Mouse (Mus musculus) neural tube, embryonic 11.5 days (tissue): Measurements from ENCODE around the gene Rnls. TPM values are rescaled to one million over a fixed set of nuclear protein-coding genes. Genes with fewer than 3 reads are reported as not detected.

Source experiments
- ATAC-seq: fragments of 200-750 bp; cut with Nextera tagmentation; 2 replicates; pipeline ENCODE4 v1.8.0; 2017; ENCODE audit warnings: moderate number of reproducible peaks, mild to moderate bottlenecking, moderate TSS enrichment, moderate library complexity; ENCODE audit not compliant: insufficient read depth, low FRiP score, low TSS enrichment
- DNase-seq: peaks from one replicate; pipeline ENCODE4 v3.0.0-alpha.2; 2015; ENCODE audit warnings: low spot score
- H3K27ac ChIP-seq: fragments of 300-500 bp; sonication (generic); 2 replicates; pipeline ENCODE4 v1.5.1; 2014; ENCODE audit warnings: low read depth, mild to moderate bottlenecking, low read length
- H3K27me3 ChIP-seq: fragments of 300-500 bp; sonication (generic); 2 replicates; pipeline ENCODE4 v1.6.1; 2014; ENCODE audit warnings: mild to moderate bottlenecking, low read length, mixed read lengths; ENCODE audit not compliant: control insufficient read depth, insufficient read depth
- H3K36me3 ChIP-seq: fragments of 300-500 bp; sonication (generic); 2 replicates; pipeline ENCODE4 v1.6.1; 2014; ENCODE audit warnings: mild to moderate bottlenecking, low read length, moderate library complexity, mixed read lengths; ENCODE audit not compliant: control insufficient read depth, insufficient read depth
- H3K4me1 ChIP-seq: fragments of 300-500 bp; sonication (generic); 2 replicates; pipeline ENCODE4 v1.6.1; 2014; ENCODE audit warnings: low read length, mixed read lengths; ENCODE audit not compliant: control insufficient read depth, insufficient read depth
- H3K4me2 ChIP-seq: fragments of 300-500 bp; sonication (generic); 2 replicates; pipeline ENCODE4 v1.6.1; 2014; ENCODE audit warnings: low read depth, mild to moderate bottlenecking, moderate library complexity
- H3K4me3 ChIP-seq: fragments of 300-500 bp; sonication (generic); 2 replicates; pipeline ENCODE4 v1.5.1; 2014; ENCODE audit warnings: low read depth, low read length
- H3K9ac ChIP-seq: fragments of 300-500 bp; sonication (generic); 2 replicates; pipeline ENCODE4 v1.6.1; 2014; ENCODE audit warnings: mild to moderate bottlenecking, low read length
- H3K9me3 ChIP-seq: fragments of 300-500 bp; sonication (generic); 2 replicates; pipeline ENCODE4 v1.6.1; 2016; ENCODE audit warnings: low read length; ENCODE audit not compliant: control insufficient read depth
- WGBS: fragments of 180-500 bp; shearing (Covaris S2); extraction: QIAGEN DNeasy Blood & Tissue Kit; methylation state at CpG from one replicate; pipeline ENCODE4 v1.1.7; 2014; 5-methylcytosine and 5-hydroxymethylcytosine counted together
- polyA plus RNA-seq: library from polyadenylated mRNA; unstranded; fragments of >200 nt; fragmentation: Nextera tagmentation; extraction: Ambion mirVana; gene quantifications from 2 replicates; pipeline ENCODE4 v1.2.1, GENCODE M21; 2014

Gene Rnls
- polyA plus RNA-seq, 1 experiment from 2014 or later, result 8.2 TPM

DNA sequence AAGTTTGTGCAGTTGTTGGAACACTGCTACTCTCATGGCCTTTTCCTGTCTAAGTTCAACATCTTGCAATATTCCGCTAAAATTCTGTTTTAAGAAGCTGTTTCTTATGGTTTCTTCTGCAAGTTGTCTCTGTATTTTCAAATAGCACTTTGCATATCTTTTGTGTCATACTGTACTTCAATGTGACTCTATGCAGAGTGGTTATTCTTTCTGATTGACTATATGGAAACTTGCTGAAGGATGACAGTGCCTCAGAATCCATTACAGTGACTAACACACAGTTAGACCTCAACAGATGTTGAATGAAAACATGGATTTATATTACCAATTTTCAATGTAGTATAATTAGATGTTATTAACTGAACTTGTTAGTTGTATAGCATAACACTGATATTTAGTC is 232.9 kb downstream of the Rnls start:
- no peaks in the 10 kb centered on the region for H3K36me3 ChIP-seq
- no peak overlapping the region for H3K4me2 ChIP-seq
- ATAC-seq (no peak), DNase-seq (no peak)
- no peaks in the 10 kb centered on the region for H3K4me1 ChIP-seq
- no peak overlapping the region for H3K4me3 ChIP-seq
- WGBS, result 88% methylated on average over 1 of the region's 1 CpGs
- no peaks in the 10 kb centered on the region for H3K27me3 ChIP-seq
- no peaks in the 10 kb centered on the region for H3K9me3 ChIP-seq
- H3K27ac ChIP-seq, result no peak overlapping the region
- H3K9ac ChIP-seq, result no peak overlapping the region

DNA sequence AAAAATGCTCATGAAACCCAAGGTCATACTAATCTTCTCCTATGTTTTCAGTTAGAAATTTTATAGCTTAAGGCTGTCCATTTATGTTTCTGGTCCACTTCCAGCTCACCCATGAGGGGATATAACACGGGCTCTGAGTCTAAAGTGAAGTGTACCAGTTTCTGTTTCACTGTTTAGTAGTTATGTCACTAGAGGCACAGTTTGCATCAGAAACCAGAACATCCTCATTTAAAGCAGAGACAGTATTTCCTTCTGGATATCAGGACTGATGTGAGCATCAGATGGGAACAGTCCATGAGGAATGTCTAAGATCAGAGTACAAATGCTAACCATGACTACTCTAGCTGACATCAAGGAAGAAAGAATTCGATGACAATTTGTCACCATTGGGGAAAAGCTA is 233.9 kb downstream of the Rnls start:
- 80% methylated on average over 2 of the region's 2 CpGs for WGBS
- no peak for DNase-seq
- Histone ChIP-seq H3K27ac (no peak overlapping the region), H3K4me1 (no peaks in the 10 kb centered on the region), H3K4me2 (no peak overlapping the region), H3K27me3 (no peaks in the 10 kb centered on the region), H3K4me3 (no peak overlapping the region), H3K9me3 (no peaks in the 10 kb centered on the region), H3K9ac (no peak overlapping the region), H3K36me3 (no peaks in the 10 kb centered on the region)
- ATAC-seq, result no peak

DNA sequence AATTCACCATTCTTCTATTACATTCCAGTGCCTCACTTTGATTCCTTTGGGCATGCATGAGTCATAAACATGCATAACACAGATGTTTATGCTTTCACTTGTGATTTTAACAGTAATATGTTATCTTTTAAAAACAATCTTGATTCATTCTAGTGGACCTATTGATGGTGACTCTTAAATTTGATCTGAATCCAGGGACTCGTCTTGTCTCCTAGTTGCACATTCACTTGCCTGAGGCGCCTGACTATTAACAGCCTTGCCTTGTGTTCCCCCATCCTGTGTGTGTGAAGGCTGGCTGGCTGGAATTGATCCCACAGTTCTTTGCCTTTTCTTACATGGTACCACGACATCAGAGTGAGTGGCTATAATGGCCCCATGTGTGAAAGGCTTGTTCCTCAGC is 243.7 kb downstream of the Rnls start:
- no peak overlapping the region for H3K4me3 ChIP-seq
- DNase-seq, result no peak
- 80% methylated on average over 3 of the region's 3 CpGs for WGBS
- H3K4me1 ChIP-seq, result no peaks in the 10 kb centered on the region
- H3K4me2 ChIP-seq, result no peak overlapping the region
- no peaks in the 10 kb centered on the region for H3K36me3 ChIP-seq
- H3K9me3 ChIP-seq, result no peaks in the 10 kb centered on the region
- ATAC-seq, result no peak
- H3K27me3 ChIP-seq, result no peaks in the 10 kb centered on the region
- H3K27ac ChIP-seq, result no peak overlapping the region
- H3K9ac ChIP-seq, result no peak overlapping the region

DNA sequence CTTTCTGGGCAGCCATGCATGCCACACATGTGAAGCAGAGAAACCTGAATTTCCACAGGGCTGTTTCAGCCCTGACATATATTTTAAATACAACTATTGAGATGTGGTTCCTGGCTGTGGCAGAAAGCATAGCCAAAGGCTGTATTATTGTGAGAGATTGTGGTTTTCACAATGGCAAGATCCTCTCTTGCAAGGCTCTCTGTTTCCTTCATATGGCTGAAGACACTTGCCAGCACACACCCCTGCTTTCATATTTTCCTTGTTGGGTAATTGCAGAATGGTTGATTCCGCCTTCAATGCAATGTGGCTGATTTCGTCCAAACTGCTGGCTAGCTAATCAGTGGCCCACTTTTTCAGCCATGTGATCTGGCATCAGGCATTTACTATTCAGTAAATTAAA is 248.9 kb downstream of the Rnls start:
- no peak for DNase-seq
- no peaks in the 10 kb centered on the region for H3K36me3 ChIP-seq
- no peak overlapping the region for H3K4me3 ChIP-seq
- no peaks in the 10 kb centered on the region for H3K27me3 ChIP-seq
- no peaks in the 10 kb centered on the region for H3K9me3 ChIP-seq
- 86% methylated on average over 2 of the region's 2 CpGs for WGBS
- no peaks in the 10 kb centered on the region for H3K4me1 ChIP-seq
- H3K4me2 ChIP-seq, result no peak overlapping the region
- H3K27ac ChIP-seq, result no peak overlapping the region
- ATAC-seq, result no peak
- H3K9ac ChIP-seq, result no peak overlapping the region

DNA sequence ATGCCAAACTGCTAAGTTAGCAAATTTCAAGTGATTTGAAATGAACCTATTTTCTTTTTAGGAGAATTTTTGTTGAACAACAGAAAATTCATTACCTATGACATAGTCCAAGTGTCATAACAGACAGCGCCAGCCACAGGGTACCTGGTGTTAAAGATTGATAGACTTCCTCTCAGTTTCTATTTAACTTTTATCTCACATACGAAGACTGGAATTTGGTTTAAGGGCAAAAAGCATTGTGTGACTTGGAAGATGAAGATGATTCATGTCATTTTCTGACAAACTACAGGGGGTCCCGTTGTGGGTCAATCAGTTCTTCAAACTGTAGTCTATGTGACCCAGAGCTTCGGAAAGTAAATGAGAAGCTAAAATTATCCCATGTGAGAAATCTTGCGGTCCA is 254.8 kb downstream of the Rnls start:
- Histone ChIP-seq H3K36me3 (no peaks in the 10 kb centered on the region), H3K27me3 (no peaks in the 10 kb centered on the region), H3K9me3 (no peaks in the 10 kb centered on the region), H3K4me1 (no peaks in the 10 kb centered on the region), H3K4me3 (no peak overlapping the region), H3K9ac (no peak overlapping the region), H3K27ac (no peak overlapping the region), H3K4me2 (no peak overlapping the region)
- DNase-seq, result no peak
- no peak for ATAC-seq
- 91% methylated on average over 5 of the region's 5 CpGs for WGBS

DNA sequence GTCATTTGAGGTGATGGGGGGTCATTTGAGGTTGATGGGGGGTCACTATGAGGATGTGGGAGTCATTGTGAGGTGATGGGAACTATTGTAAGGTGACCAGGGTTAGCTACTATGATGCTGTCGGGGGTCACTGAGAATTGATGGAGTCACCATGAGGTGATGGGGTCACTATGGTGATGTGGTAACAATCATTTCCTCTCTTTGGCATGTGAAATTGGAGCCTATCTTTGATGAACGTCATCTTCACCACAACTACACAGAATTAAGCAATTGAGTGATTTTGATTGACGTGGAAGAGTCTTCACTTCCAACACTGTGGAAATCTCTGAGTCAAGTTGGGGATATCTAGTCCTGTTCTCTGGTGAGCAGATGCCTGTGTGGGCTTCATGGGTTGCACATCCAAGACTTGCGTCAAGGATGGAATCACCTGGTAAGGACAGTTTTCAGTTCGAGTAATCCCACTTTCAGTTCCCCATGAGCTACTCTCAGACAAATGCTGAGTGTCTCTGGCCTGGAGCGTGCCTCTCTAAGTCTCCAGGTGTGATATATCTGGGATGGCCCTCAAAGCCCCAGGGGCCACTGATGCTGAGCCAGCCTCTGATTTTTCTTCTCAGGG is 269.4 kb downstream of the Rnls start:
- H3K9me3 ChIP-seq, result no peaks in the 10 kb centered on the region
- 92% methylated on average over 6 of the region's 6 CpGs for WGBS
- H3K27ac ChIP-seq, result no peak overlapping the region
- no peak overlapping the region for H3K9ac ChIP-seq
- H3K4me3 ChIP-seq, result no peak overlapping the region
- DNase-seq, result no peak
- H3K27me3 ChIP-seq, result no peaks in the 10 kb centered on the region
- no peak overlapping the region for H3K4me2 ChIP-seq
- no peak for ATAC-seq
- no peaks in the 10 kb centered on the region for H3K4me1 ChIP-seq
- H3K36me3 ChIP-seq, result no peaks in the 10 kb centered on the region

DNA sequence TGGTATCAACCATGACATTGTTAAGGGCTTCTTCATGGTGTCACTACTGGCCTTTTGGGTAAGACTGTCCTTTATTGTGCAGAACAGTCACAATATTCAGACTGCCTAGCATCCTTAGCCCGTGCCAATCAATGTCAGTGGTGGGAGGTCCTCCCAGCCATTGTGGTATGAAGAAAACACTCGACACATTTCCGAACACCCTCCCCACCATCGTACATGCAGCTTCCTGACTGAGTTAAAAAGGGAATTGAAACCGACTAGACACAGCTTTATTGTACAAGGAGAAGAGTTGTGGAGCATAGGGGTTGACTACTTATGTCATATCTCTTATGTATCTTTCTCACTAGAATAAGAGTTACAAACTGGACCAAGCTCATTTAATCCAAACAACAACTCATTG is 272.1 kb downstream of the Rnls start:
- no peak overlapping the region for H3K9ac ChIP-seq
- no peaks in the 10 kb centered on the region for H3K9me3 ChIP-seq
- H3K27me3 ChIP-seq, result no peaks in the 10 kb centered on the region
- H3K36me3 ChIP-seq, result no peaks in the 10 kb centered on the region
- DNase-seq (no peak), ATAC-seq (no peak)
- H3K4me1 ChIP-seq, result no peaks in the 10 kb centered on the region
- H3K27ac ChIP-seq, result no peak overlapping the region
- no peak overlapping the region for H3K4me2 ChIP-seq
- no peak overlapping the region for H3K4me3 ChIP-seq
- 90% methylated on average over 5 of the region's 5 CpGs for WGBS

DNA sequence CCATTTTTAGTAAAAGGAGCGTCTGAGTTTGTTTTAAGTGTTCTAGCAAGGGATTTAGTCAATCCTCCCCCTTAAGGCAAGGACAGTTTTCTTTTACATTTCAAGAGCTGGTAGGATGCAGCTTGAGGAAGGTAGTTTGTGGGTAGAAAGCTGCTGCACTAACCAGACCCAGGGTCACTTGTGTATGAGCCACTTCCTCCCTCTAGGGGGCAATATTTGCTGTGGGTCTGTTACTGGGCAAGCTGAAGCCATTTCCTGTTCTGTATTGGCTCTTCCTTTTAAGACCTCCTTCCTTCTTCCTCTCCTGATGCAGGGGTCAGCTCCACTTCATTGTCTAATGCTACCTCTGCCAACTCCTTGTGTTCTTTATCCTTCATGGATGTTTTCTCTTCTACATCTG is 273.2 kb downstream of the Rnls start:
- H3K36me3 ChIP-seq, result no peaks in the 10 kb centered on the region
- no peaks in the 10 kb centered on the region for H3K27me3 ChIP-seq
- WGBS, result 84% methylated on average over 1 of the region's 1 CpGs
- H3K9ac ChIP-seq, result no peak overlapping the region
- no peaks in the 10 kb centered on the region for H3K4me1 ChIP-seq
- no peak for ATAC-seq
- no peak overlapping the region for H3K4me2 ChIP-seq
- no peak for DNase-seq
- no peak overlapping the region for H3K27ac ChIP-seq
- H3K4me3 ChIP-seq, result no peak overlapping the region
- H3K9me3 ChIP-seq, result no peaks in the 10 kb centered on the region

DNA sequence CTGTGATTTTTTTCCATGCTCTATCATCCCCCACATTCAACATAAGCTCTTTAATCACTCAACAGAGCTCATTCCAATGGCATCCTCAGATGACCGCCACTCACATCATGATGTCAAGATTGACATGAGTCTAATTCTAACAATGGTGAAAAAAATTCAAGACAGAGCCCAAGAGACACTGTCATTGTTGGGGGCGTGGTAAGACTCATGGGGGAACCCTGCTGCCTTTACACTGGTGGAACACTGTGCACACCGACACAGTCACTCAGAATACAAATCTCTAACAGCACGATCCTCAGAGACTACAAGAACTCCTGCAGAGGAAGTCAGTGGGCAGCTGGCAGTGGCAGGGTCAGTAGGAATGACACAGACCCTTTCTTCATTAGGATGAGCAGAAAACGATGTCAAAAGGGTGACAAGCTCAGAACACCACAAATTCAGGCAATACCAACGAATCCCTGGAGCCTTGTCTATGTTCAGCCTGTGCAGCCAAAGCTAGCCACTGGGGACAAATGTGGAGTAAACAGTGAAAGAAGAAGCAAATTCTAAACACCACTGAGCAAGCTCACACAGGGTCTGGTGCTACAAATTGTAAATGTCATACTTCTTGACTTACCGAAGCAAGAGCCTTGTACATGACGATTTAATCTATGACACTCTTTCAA is 277.3 kb downstream of the Rnls start:
- WGBS, result 85% methylated on average over 8 of the region's 8 CpGs
- ATAC-seq, result no peak
- no peak overlapping the region for H3K4me2 ChIP-seq

More for the DNA sequence above, 277.3 kb downstream of the Rnls start:
- Histone ChIP-seq H3K27ac (no peak overlapping the region), H3K9me3 (no peaks in the 10 kb centered on the region), H3K9ac (no peak overlapping the region), H3K27me3 (no peaks in the 10 kb centered on the region), H3K4me3 (no peak overlapping the region), H3K36me3 (no peaks in the 10 kb centered on the region), H3K4me1 (no peaks in the 10 kb centered on the region)
- DNase-seq, result no peak
